Mouse (Mus musculus) embryo, embryonic 11.5 days (tissue): ENCODE data around the gene 1520401A03Rik.

Source experiments
- DNase-seq: peaks from one replicate; pipeline ENCODE4 v3.0.0-alpha.2; 2012; ENCODE audit warnings: low read depth, low spot score

Gene 1520401A03Rik

GRCm38 (mm10) chr17:23671519-23671918, 51.1 kb downstream of the 1520401A03Rik start:
- DNase-seq, result no peak

- DNase-seq, result no peak
Measured at GRCm38 (mm10) chr17:23670516-23671074, 52.0 kb downstream of the 1520401A03Rik start.

- DNase-seq, result no peak
Measured at GRCm38 (mm10) chr17:23665511-23665910, 57.1 kb downstream of the 1520401A03Rik start.

GRCm38 (mm10) chr17:23664556-23665021, 58.0 kb downstream of the 1520401A03Rik start:
- no peak for DNase-seq

- no peak for DNase-seq
Measured at GRCm38 (mm10) chr17:23661526-23661925, 61.1 kb downstream of the 1520401A03Rik start.

GRCm38 (mm10) chr17:23660876-23661200, 61.7 kb downstream of the 1520401A03Rik start:
- no peak for DNase-seq

GRCm38 (mm10) chr17:23660117-23660875, 62.3 kb downstream of the 1520401A03Rik start, which contains the start of gene Bicdl2:
TSS of gene Bicdl2 (plus strand) at chr17:23660506.
- no peak for DNase-seq

- no peak for DNase-seq
Measured at GRCm38 (mm10) chr17:23658450-23658849, 64.1 kb downstream of the 1520401A03Rik start.
